Mouse (Mus musculus) intestine, embryonic 14.5 days (tissue): ENCODE results near the gene P2rx3. TPM values are rescaled to one million over a fixed set of nuclear protein-coding genes. Genes with fewer than 3 reads are reported as not detected.

Experiments
- ATAC-seq: fragments of 200-750 bp; cut with Nextera tagmentation; replicated peaks from 2 replicates; pipeline ENCODE4 v1.8.0; 2017; ENCODE audit warnings: low read depth, moderate number of reproducible peaks, moderate TSS enrichment, moderate library complexity; ENCODE audit not compliant: low FRiP score, low TSS enrichment
- DNase-seq: peaks from one replicate; pipeline ENCODE4 v3.0.0-alpha.2; 2018; ENCODE audit warnings: low spot score
- H3K27ac ChIP-seq: fragments of 300-500 bp; sonication (generic); 2 replicates; pipeline ENCODE4 v1.5.1; 2014; ENCODE audit warnings: low read depth, mild to moderate bottlenecking, control low read depth
- H3K27me3 ChIP-seq: fragments of 300-500 bp; sonication (generic); replicated peaks from 2 replicates; pipeline ENCODE4 v1.6.1; 2014; ENCODE audit warnings: low read length, control low read depth; ENCODE audit not compliant: control insufficient read depth, insufficient read depth
- H3K36me3 ChIP-seq: fragments of 300-500 bp; sonication (generic); 2 replicates; pipeline ENCODE4 v1.6.1; 2014; ENCODE audit warnings: low read length, control low read depth; ENCODE audit not compliant: control insufficient read depth, insufficient read depth
- H3K4me1 ChIP-seq: fragments of 300-500 bp; sonication (generic); replicated peaks from 2 replicates; pipeline ENCODE4 v1.6.1; 2014; ENCODE audit warnings: low read length, control low read depth, mixed read lengths; ENCODE audit not compliant: control insufficient read depth, insufficient read depth
- H3K4me2 ChIP-seq: fragments of 300-500 bp; sonication (generic); 2 replicates; pipeline ENCODE4 v1.6.1; 2014; ENCODE audit warnings: low read length
- H3K4me3 ChIP-seq: fragments of 300-500 bp; sonication (generic); 2 replicates; pipeline ENCODE4 v1.5.1; 2014; ENCODE audit warnings: low read depth, low read length, control low read depth, mixed read lengths
- H3K9ac ChIP-seq: fragments of 300-500 bp; sonication (generic); 2 replicates; pipeline ENCODE4 v1.6.1; 2014; ENCODE audit warnings: mild to moderate bottlenecking, low read length
- H3K9me3 ChIP-seq: fragments of 300-500 bp; sonication (generic); 2 replicates; pipeline ENCODE4 v1.6.1; 2016; ENCODE audit warnings: low read length, control low read depth; ENCODE audit not compliant: control insufficient read depth
- WGBS: fragments of 180-500 bp; shearing (Covaris S2); extraction: QIAGEN DNeasy Blood & Tissue Kit; methylation state at CpG from one replicate; pipeline ENCODE4 v1.1.7; 2014; 5-methylcytosine and 5-hydroxymethylcytosine counted together
- polyA plus RNA-seq: library from polyadenylated mRNA; unstranded; fragments of >200 nt; fragmentation: Nextera tagmentation; extraction: Ambion mirVana; gene quantifications from 2 replicates; pipeline ENCODE4 v1.2.1, GENCODE M21; 2014

Gene P2rx3
- polyA plus RNA-seq, 1 experiment from 2014 or later, result 0.62 TPM

DNA sequence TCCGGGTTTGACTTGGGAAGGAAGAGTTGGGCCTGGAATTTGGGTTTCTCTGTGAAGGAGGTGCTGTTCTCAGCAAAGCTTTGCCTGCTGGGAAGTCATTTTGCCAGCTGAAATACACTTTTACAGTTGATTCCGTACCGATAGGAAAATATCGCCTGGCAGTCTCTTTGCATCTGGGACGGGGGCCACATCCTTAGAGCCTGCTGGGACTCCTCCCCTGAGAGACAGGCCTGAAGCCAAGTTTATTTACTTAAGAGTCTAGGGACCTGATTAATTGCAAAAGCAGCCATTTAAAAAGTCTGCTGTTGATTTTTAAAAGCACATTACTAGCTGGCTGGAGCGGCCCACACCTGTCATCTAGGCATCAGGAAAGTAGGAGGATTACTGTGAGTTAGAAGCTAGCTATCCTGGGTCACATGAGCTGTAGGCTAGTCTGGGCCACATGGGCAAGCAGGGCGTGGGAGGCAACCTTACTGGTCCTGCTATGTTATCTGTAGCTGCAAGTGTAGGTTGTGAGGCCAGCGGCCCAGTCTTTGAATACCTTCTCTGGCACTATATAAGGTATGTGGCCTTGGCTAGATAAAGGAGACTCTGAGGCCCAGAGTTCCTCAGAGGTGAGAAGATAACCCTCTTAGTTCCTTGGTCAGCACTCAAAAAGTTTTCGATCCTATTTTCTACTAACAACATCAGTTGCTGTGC lies 25.2 kb downstream of the P2rx3 start:
- no peaks in the 10 kb centered on the region for H3K27me3 ChIP-seq
- H3K4me2 ChIP-seq, result no peak overlapping the region
- H3K27ac ChIP-seq, result peak overlapping the region; percentile 1; the same call in 1 of the 2 replicates
- H3K36me3 ChIP-seq, result no peaks in the 10 kb centered on the region
- H3K4me3 ChIP-seq, result no peak overlapping the region
- no peaks in the 10 kb centered on the region for H3K9me3 ChIP-seq
- H3K9ac ChIP-seq, result no peak overlapping the region
- peaks cover 7% of the 10 kb centered on the region; the same call in 1 of the 2 replicates for H3K4me1 ChIP-seq
- 26% methylated on average over 9 of the region's 9 CpGs for WGBS
- DNase-seq (no peak), ATAC-seq (peak; percentile 31; the same call in 1 of the 2 replicates)

DNA sequence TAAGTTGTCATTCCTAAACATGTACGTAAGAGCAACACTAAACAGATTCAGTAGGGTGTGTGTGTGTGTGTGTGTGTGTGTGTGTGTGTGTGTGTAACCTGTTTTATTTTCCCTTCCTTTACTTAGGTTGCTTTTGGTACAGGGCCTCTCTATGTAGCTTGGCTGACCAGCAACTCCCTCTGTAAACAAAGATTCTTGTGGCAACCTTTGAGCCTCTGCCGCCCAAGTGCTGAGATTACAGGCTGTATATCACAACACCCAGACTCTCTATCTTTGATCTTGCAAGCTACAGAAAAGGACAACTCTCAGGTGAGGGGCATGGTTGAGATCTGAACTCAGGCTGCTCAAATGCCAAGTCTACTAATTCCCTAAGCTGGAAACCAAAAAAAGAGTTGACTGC lies 28.1 kb downstream of the P2rx3 start:
- no peak for DNase-seq
- no peak overlapping the region for H3K4me3 ChIP-seq
- ATAC-seq, result peak; percentile 51
- H3K4me2 ChIP-seq, result no peak overlapping the region
- H3K4me1 ChIP-seq, result peaks cover 7% of the 10 kb centered on the region; the same call in 1 of the 2 replicates
- no peaks in the 10 kb centered on the region for H3K36me3 ChIP-seq
- peak overlapping the region; percentile 2; the same call in 1 of the 2 replicates for H3K27ac ChIP-seq
- no peaks in the 10 kb centered on the region for H3K9me3 ChIP-seq
- H3K27me3 ChIP-seq, result no peaks in the 10 kb centered on the region
- no peak overlapping the region for H3K9ac ChIP-seq
- WGBS, result 47% methylated on average over 2 of the region's 2 CpGs

DNA sequence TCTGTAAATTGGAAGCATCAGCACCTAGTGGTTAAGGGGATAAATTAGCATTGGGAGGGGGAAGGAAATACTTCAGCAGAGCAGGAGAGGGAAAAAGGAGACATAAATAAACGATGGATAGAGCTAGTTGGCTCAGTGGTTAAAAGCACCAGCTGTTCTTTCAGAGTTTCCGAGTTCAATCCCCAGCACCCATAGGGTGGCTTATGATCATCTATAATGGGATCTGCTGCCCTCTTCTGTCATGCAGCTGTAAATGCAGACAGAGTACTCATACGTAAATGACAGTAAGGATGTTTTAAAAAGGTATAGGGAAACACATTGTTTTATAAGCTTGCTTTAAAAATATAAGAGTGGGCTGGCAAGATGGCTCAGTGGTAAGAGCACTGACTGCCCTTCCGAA lies 29.5 kb downstream of the P2rx3 start:
- Histone ChIP-seq H3K4me3 (no peak overlapping the region), H3K4me1 (peaks cover 7% of the 10 kb centered on the region; the same call in 1 of the 2 replicates), H3K36me3 (no peaks in the 10 kb centered on the region), H3K9ac (no peak overlapping the region), H3K27ac (no peak overlapping the region), H3K27me3 (no peaks in the 10 kb centered on the region), H3K9me3 (no peaks in the 10 kb centered on the region), H3K4me2 (no peak overlapping the region)
- no peak for ATAC-seq
- no peak for DNase-seq
- WGBS, result 33% methylated on average over 4 of the region's 4 CpGs

DNA sequence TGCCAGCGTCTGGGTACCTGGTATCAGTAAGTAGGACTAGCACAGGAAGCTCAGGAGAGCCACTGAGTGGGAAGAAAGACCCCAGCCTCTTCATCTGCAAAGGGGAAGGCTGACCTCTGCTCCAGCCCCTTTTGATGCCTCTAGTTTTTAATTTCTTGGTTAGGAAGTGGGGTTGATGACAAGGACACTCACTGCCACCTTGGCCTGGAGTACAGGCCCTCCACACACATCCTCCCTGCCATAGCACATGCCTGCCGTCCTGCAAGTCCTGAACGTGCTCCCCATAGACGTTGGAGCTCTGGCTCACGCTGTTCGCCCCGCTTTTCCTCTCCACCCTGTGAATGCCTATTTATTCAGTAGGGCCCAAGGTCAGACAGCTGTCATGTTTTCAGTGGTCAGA lies 30.7 kb downstream of the P2rx3 start:
- Histone ChIP-seq H3K4me2 (no peak overlapping the region), H3K9me3 (no peaks in the 10 kb centered on the region), H3K36me3 (no peaks in the 10 kb centered on the region), H3K4me1 (peaks cover 4% of the 10 kb centered on the region; the same call in 1 of the 2 replicates), H3K9ac (no peak overlapping the region), H3K4me3 (no peak overlapping the region), H3K27ac (no peak overlapping the region), H3K27me3 (no peaks in the 10 kb centered on the region)
- ATAC-seq (no peak), DNase-seq (no peak)
- 73% methylated on average over 7 of the region's 7 CpGs for WGBS

DNA sequence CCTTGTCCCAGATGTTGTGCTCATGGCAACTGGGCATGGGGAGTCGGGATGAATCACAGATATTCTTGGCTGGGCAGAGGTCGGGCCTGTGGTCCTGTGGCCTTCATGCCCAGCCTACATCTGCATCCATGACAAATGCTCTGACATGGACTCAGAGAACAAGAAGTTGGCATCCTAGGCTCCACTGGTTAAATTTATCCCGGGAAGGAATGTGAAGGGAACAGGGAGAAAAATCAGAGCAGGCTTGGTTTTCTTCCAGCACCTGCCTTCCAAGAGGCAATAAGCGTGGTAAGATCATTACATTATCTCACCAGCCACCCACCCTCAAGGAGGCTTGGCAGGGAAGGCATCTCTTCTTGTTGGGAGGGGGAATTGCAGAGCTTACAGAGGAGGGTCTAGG lies 32.9 kb downstream of the P2rx3 start:
- no peak for DNase-seq
- Histone ChIP-seq H3K27me3 (no peaks in the 10 kb centered on the region), H3K9ac (no peak overlapping the region), H3K4me3 (no peak overlapping the region), H3K27ac (no peak overlapping the region), H3K4me1 (no peaks in the 10 kb centered on the region), H3K4me2 (no peak overlapping the region), H3K9me3 (no peaks in the 10 kb centered on the region), H3K36me3 (no peaks in the 10 kb centered on the region)
- WGBS, result 82% methylated on average over 4 of the region's 4 CpGs
- ATAC-seq, result no peak

DNA sequence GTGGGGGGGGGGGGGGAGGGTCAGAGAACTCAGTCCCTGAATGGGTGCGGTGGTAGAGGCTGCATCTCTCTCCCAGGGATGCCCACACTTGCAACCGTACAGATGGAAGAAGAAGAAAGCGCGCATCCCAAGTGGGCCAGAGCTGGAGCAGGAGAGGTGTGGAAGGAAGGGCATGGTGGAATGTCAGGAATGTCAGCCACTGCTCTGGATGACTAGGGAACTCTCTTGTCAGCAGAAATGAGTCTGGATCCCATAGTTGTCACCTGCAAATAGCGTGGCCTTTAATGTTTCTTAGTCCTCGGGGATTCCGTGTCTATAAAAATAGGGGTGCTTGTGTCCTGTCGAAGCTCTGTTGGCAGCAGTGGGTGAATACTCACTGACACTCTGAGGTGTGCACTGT lies 34.7 kb downstream of the P2rx3 start:
- H3K27me3 ChIP-seq, result no peaks in the 10 kb centered on the region
- WGBS, result 56% methylated on average over 8 of the region's 8 CpGs
- ATAC-seq, result no peak

DNA sequence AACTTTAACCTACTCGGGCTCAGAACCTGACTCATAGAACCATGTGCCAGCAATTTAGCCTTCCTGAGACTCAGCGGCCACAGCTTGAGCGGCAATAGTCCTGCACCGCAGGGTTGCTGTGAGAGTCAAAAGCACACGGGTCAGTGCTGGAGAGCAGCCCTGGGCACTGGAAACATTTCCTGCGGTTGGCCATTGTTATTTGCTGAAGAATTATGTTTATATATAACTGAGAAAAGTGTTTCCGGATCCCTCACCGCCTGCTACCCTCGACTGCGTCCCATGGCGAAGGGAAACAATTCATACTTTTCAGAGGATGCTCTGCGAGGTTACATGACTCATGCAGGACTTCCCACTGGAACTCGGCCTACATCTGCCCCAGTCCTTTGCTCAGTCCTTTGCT lies 35.8 kb downstream of the P2rx3 start:
- Histone ChIP-seq H3K36me3 (no peaks in the 10 kb centered on the region), H3K27me3 (no peaks in the 10 kb centered on the region), H3K4me1 (no peaks in the 10 kb centered on the region), H3K4me2 (no peak overlapping the region), H3K4me3 (no peak overlapping the region), H3K27ac (no peak overlapping the region), H3K9me3 (no peaks in the 10 kb centered on the region), H3K9ac (no peak overlapping the region)
- DNase-seq, result no peak
- 67% methylated on average over 13 of the region's 13 CpGs for WGBS
- 0 out of 2 replicates have a peak, but pooled peaks have one; percentile 16 for ATAC-seq

More for the DNA sequence above, 34.7 kb downstream of the P2rx3 start:
- H3K36me3 ChIP-seq, result no peaks in the 10 kb centered on the region
- H3K9ac ChIP-seq, result no peak overlapping the region
- H3K27ac ChIP-seq, result no peak overlapping the region
- no peak overlapping the region for H3K4me2 ChIP-seq
- H3K4me1 ChIP-seq, result no peaks in the 10 kb centered on the region
- H3K9me3 ChIP-seq, result no peaks in the 10 kb centered on the region
- no peak for DNase-seq
- H3K4me3 ChIP-seq, result no peak overlapping the region

DNA sequence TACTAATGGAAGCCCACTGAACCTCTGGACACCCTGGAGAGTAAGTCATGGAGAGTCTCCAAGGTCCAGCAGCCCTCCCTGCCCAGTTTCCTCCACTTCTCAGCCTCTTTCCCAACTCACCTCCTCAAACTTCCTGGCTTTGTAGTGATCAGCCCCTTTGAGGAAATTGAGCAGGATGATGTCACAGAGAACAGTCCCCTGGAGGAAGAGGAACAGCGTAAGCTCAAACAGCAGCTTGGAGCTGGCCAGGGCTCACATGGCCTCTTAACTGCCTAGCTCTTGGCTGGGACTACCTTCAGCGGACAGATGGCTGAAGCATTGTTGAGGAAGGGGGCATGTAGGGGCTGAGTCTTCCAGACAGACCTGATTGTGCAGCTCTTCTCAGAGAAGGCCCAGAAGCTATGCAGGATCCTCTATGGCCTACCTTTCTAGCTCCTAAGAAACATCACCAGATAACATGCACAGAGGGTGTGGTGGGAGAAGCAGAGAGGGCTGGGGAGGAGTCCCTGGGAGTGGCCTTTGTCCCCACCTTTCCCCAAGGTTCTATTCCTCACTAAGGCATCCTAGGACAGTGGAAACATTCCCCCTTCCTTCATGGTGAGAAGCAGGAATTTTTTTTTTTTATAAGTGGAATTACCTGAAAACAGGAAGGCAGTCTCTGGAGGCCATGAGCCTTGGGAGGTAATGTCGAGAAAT lies 37.6 kb downstream of the P2rx3 start:
- no peaks in the 10 kb centered on the region for H3K27me3 ChIP-seq
- 77% methylated on average over 3 of the region's 3 CpGs for WGBS
- no peaks in the 10 kb centered on the region for H3K9me3 ChIP-seq
- H3K36me3 ChIP-seq, result no peaks in the 10 kb centered on the region
- no peak for DNase-seq
- peak overlapping the region; percentile 41; the same call in 1 of the 2 replicates for H3K27ac ChIP-seq
- no peaks in the 10 kb centered on the region for H3K4me1 ChIP-seq
- H3K9ac ChIP-seq, result no peak overlapping the region
- ATAC-seq, result no peak
- no peak overlapping the region for H3K4me2 ChIP-seq
- H3K4me3 ChIP-seq, result no peak overlapping the region
